Mouse (Mus musculus): ENCODE measurements around the gene Thada. TPM values are rescaled to one million over a fixed set of nuclear protein-coding genes. Genes with fewer than 3 reads are reported as not detected.

Gene Thada
- polyA plus RNA-seq, 1 experiment from 2014 or later = 7.6 TPM

DNA sequence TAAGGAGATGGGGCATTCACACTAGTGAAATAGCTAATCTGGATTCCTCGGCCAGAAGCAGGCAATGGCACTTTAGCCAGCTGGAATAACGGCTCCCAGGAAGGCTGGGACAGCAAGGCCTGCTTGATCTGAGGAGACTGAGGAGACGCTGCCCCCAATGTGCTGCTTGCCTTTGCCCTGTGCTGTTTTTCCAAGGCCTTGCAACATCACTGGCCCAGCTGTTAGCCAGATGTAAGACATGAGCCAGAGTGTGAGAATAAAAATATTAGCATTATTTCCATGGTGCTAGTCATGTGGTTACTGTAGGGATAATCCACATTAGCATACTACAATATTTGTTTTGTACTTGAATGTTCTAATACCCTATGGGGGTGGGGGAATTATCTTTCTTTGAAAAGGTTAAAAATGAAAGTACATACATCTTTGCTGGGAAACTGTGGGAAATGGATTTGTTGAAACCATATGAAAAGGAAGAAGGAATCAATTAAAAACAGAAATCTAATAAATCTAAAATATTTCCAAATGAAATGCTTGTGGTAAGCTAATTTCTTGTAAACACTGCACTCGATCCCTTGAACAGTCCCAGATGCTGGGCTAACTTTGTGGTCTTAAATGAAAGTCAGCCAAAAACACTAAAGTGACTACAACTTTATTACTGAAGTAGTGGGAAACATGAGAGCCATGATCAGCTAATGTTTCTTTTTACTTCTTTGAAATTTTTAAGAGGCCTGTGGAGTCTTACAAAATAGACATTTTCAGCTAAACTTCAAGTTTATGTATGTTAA, 43.8 kb downstream of the Thada start:
- Histone ChIP-seq H3K36me3 (ENCODE audit: control insufficient read depth, insufficient read depth, low read length) (peaks cover 11% of the 10 kb centered on the region), H3K27ac (ENCODE audit: low read depth, low read length) (no peak overlapping the region), H3K4me2 (no peak overlapping the region), H3K27me3 (ENCODE audit: control insufficient read depth, insufficient read depth, low read length) (no peaks in the 10 kb centered on the region), H3K4me3 (ENCODE audit: low read depth, low read length) (no peak overlapping the region), H3K4me1 (ENCODE audit: control insufficient read depth, insufficient read depth, low read length) (no peaks in the 10 kb centered on the region), H3K9me3 (ENCODE audit: control insufficient read depth, low read length) (no peaks in the 10 kb centered on the region), H3K9ac (ENCODE audit: low read length) (no peak overlapping the region)
- ATAC-seq (ENCODE audit: low FRiP score) (no peak), DNase-seq (ENCODE audit: low spot score, missing footprints) (no peak)
- WGBS = 84% methylated on average over 4 of the region's 4 CpGs

- ATAC-seq (ENCODE audit: low FRiP score) (no peak), DNase-seq (ENCODE audit: low spot score, missing footprints) (no peak)
- Histone ChIP-seq H3K4me1 (ENCODE audit: control insufficient read depth, insufficient read depth, low read length) (no peaks in the 10 kb centered on the region), H3K4me3 (ENCODE audit: low read depth, low read length) (no peak overlapping the region), H3K27me3 (ENCODE audit: control insufficient read depth, insufficient read depth, low read length) (no peaks in the 10 kb centered on the region), H3K27ac (ENCODE audit: low read depth, low read length) (no peak overlapping the region), H3K9ac (ENCODE audit: low read length) (no peak overlapping the region), H3K36me3 (ENCODE audit: control insufficient read depth, insufficient read depth, low read length) (peaks cover 8% of the 10 kb centered on the region), H3K4me2 (no peak overlapping the region), H3K9me3 (ENCODE audit: control insufficient read depth, low read length) (no peaks in the 10 kb centered on the region)
- WGBS = 97% methylated on average over 4 of the region's 4 CpGs
Measured at GRCm38 (mm10) chr17:84421042-84421441, 45.0 kb downstream of the Thada start.

- H3K4me2 ChIP-seq = no peak overlapping the region
- WGBS = 82% methylated on average over 3 of the region's 3 CpGs
- H3K9ac ChIP-seq (ENCODE audit: low read length) = no peak overlapping the region
- H3K4me1 ChIP-seq (ENCODE audit: control insufficient read depth, insufficient read depth, low read length) = no peaks in the 10 kb centered on the region
- peaks cover 8% of the 10 kb centered on the region for H3K36me3 ChIP-seq (ENCODE audit: control insufficient read depth, insufficient read depth, low read length)
- H3K27me3 ChIP-seq (ENCODE audit: control insufficient read depth, insufficient read depth, low read length) = no peaks in the 10 kb centered on the region
- H3K9me3 ChIP-seq (ENCODE audit: control insufficient read depth, low read length) = no peaks in the 10 kb centered on the region
- H3K27ac ChIP-seq (ENCODE audit: low read depth, low read length) = no peak overlapping the region
- ATAC-seq (ENCODE audit: low FRiP score) (no peak), DNase-seq (ENCODE audit: low spot score, missing footprints) (no peak)
- no peak overlapping the region for H3K4me3 ChIP-seq (ENCODE audit: low read depth, low read length)
Measured at GRCm38 (mm10) chr17:84420276-84420639, 45.7 kb downstream of the Thada start.

DNA sequence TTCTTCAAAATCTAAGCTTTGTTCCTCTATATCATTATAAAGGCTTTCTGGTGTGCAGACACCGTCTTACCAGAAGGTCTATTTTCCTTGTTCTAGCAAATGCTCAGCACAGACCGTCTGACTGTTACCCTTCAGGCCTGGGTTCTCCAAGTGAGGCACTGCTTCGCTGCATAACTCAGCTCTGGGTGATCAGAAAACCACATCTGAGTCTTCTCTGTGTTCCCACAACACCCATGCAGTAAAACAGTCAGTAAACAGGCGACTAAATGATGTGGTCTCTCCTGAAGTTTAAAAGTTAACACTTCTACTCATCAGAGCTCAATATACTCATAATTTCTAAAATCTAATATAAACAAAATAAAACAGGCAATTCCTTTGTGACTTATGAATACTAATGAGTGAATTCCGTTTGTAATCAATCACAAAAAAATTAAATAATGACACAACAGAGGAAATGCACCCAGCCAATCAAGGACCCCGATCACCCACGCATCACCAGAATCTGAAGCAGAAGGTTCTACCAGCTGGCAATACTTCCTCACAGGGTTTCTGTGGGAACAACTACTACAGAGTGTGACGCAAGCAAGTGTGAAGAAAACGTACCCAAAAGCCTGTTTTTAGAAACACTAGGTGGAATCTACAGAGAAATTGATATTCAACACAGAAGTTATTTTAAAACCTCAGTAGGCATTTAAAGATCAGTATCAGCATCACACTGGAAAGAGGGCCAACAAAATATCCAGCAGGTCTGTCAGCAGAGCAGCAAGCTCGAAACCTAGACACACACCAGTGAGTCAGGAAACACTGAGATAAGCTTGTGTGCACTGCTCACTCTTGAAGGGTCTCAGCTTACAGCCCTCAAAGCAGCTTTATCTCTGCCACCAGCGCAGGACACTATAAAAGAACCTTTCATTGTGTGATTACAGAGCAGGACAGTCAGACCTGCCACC, 46.4 kb downstream of the Thada start:
- 82% methylated on average over 11 of the region's 11 CpGs for WGBS
- Histone ChIP-seq H3K9me3 (ENCODE audit: control insufficient read depth, low read length) (no peaks in the 10 kb centered on the region), H3K27me3 (ENCODE audit: control insufficient read depth, insufficient read depth, low read length) (no peaks in the 10 kb centered on the region), H3K9ac (ENCODE audit: low read length) (no peak overlapping the region), H3K36me3 (ENCODE audit: control insufficient read depth, insufficient read depth, low read length) (peaks cover 8% of the 10 kb centered on the region), H3K4me3 (ENCODE audit: low read depth, low read length) (no peak overlapping the region), H3K4me2 (no peak overlapping the region), H3K27ac (ENCODE audit: low read depth, low read length) (no peak overlapping the region), H3K4me1 (ENCODE audit: control insufficient read depth, insufficient read depth, low read length) (no peaks in the 10 kb centered on the region)
- no peak for ATAC-seq (ENCODE audit: low FRiP score)
- DNase-seq (ENCODE audit: low spot score, missing footprints) = no peak

- Histone ChIP-seq H3K4me1 (ENCODE audit: control insufficient read depth, insufficient read depth, low read length) (no peaks in the 10 kb centered on the region), H3K4me2 (no peak overlapping the region), H3K36me3 (ENCODE audit: control insufficient read depth, insufficient read depth, low read length) (peaks cover 4% of the 10 kb centered on the region; the same call in 1 of the 2 replicates), H3K27me3 (ENCODE audit: control insufficient read depth, insufficient read depth, low read length) (no peaks in the 10 kb centered on the region), H3K4me3 (ENCODE audit: low read depth, low read length) (no peak overlapping the region), H3K9ac (ENCODE audit: low read length) (no peak overlapping the region), H3K9me3 (ENCODE audit: control insufficient read depth, low read length) (no peaks in the 10 kb centered on the region), H3K27ac (ENCODE audit: low read depth, low read length) (no peak overlapping the region)
- WGBS = 87% methylated on average over 3 of the region's 3 CpGs
- DNase-seq (ENCODE audit: low spot score, missing footprints) (no peak), ATAC-seq (ENCODE audit: low FRiP score) (no peak)
Measured at GRCm38 (mm10) chr17:84415936-84416335, 50.1 kb downstream of the Thada start.

GRCm38 (mm10) chr17:84408731-84409130, 57.3 kb downstream of the Thada start:
- DNase-seq (ENCODE audit: low spot score, missing footprints) (no peak), ATAC-seq (ENCODE audit: low FRiP score) (no peak)
- H3K36me3 ChIP-seq (ENCODE audit: control insufficient read depth, insufficient read depth, low read length) = no peaks in the 10 kb centered on the region
- 92% methylated on average over 1 of the region's 1 CpGs for WGBS
- H3K27ac ChIP-seq (ENCODE audit: low read depth, low read length) = no peak overlapping the region
- no peaks in the 10 kb centered on the region for H3K9me3 ChIP-seq (ENCODE audit: control insufficient read depth, low read length)
- H3K4me1 ChIP-seq (ENCODE audit: control insufficient read depth, insufficient read depth, low read length) = no peaks in the 10 kb centered on the region
- no peak overlapping the region for H3K9ac ChIP-seq (ENCODE audit: low read length)
- H3K27me3 ChIP-seq (ENCODE audit: control insufficient read depth, insufficient read depth, low read length) = no peaks in the 10 kb centered on the region
- no peak overlapping the region for H3K4me2 ChIP-seq
- H3K4me3 ChIP-seq (ENCODE audit: low read depth, low read length) = no peak overlapping the region

GRCm38 (mm10) chr17:84405616-84406015, 60.4 kb downstream of the Thada start:
- no peak overlapping the region for H3K27ac ChIP-seq (ENCODE audit: low read depth, low read length)
- no peaks in the 10 kb centered on the region for H3K9me3 ChIP-seq (ENCODE audit: control insufficient read depth, low read length)
- DNase-seq (ENCODE audit: low spot score, missing footprints) (no peak), ATAC-seq (ENCODE audit: low FRiP score) (no peak)
- no peak overlapping the region for H3K4me2 ChIP-seq
- no peak overlapping the region for H3K9ac ChIP-seq (ENCODE audit: low read length)
- WGBS = 92% methylated on average over 6 of the region's 6 CpGs
- no peaks in the 10 kb centered on the region for H3K36me3 ChIP-seq (ENCODE audit: control insufficient read depth, insufficient read depth, low read length)
- H3K4me3 ChIP-seq (ENCODE audit: low read depth, low read length) = no peak overlapping the region
- no peaks in the 10 kb centered on the region for H3K27me3 ChIP-seq (ENCODE audit: control insufficient read depth, insufficient read depth, low read length)
- H3K4me1 ChIP-seq (ENCODE audit: control insufficient read depth, insufficient read depth, low read length) = no peaks in the 10 kb centered on the region

DNA sequence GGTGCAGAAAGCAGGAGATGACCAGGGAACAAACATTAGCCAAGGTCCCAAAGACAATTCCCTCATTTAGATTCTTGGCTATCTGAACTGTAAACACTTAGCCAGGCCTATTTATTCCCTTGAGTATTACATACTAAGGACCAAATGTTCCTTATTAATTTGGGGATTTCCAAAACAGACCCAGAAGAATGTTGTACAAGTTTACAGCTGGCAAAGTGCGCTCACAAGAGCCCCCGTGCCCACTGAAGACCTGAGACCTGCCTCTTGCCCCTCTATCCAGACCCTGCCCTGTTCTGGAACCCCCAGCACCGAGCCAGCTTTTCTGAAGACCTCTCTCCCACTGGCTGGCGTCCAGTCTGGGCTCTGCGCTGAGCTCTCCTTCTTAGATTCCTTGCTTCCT, 64.2 kb downstream of the Thada start:
- H3K27me3 ChIP-seq (ENCODE audit: control insufficient read depth, insufficient read depth, low read length) = no peaks in the 10 kb centered on the region
- ATAC-seq (ENCODE audit: low FRiP score) (no peak), DNase-seq (ENCODE audit: low spot score, missing footprints) (no peak)
- no peak overlapping the region for H3K4me3 ChIP-seq (ENCODE audit: low read depth, low read length)
- no peaks in the 10 kb centered on the region for H3K9me3 ChIP-seq (ENCODE audit: control insufficient read depth, low read length)
- no peak overlapping the region for H3K27ac ChIP-seq (ENCODE audit: low read depth, low read length)
- H3K36me3 ChIP-seq (ENCODE audit: control insufficient read depth, insufficient read depth, low read length) = no peaks in the 10 kb centered on the region
- H3K4me2 ChIP-seq = no peak overlapping the region
- H3K9ac ChIP-seq (ENCODE audit: low read length) = no peak overlapping the region
- 92% methylated on average over 5 of the region's 5 CpGs for WGBS
- no peaks in the 10 kb centered on the region for H3K4me1 ChIP-seq (ENCODE audit: control insufficient read depth, insufficient read depth, low read length)

DNA sequence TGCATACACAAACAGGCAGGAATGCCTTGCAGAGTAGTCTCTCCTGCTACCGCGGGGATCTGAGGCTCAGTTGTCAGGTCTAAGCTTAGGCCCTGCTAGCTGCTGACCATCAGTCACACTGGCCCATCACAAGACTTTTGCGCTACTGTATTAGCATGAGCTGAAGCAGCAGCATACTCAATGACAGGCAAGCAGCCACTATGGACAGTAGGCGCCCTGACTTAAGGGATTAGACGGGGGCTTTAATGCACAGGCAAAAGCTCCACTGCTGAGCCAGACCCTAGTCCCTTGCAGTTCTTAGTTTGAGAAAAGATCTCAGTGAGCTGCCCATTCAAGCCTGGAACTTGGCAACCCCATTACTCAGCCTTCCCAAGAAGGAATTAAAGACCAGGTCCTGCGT, 66.6 kb downstream of the Thada start:
- DNase-seq (ENCODE audit: low spot score, missing footprints) = no peak
- no peaks in the 10 kb centered on the region for H3K4me1 ChIP-seq (ENCODE audit: control insufficient read depth, insufficient read depth, low read length)
- H3K27me3 ChIP-seq (ENCODE audit: control insufficient read depth, insufficient read depth, low read length) = no peaks in the 10 kb centered on the region
- no peak overlapping the region for H3K4me3 ChIP-seq (ENCODE audit: low read depth, low read length)
- no peaks in the 10 kb centered on the region for H3K36me3 ChIP-seq (ENCODE audit: control insufficient read depth, insufficient read depth, low read length)
- H3K9ac ChIP-seq (ENCODE audit: low read length) = no peak overlapping the region
- WGBS = 88% methylated on average over 6 of the region's 6 CpGs
- H3K4me2 ChIP-seq = no peak overlapping the region
- no peak overlapping the region for H3K27ac ChIP-seq (ENCODE audit: low read depth, low read length)
- ATAC-seq (ENCODE audit: low FRiP score) = no peak
- no peaks in the 10 kb centered on the region for H3K9me3 ChIP-seq (ENCODE audit: control insufficient read depth, low read length)

Data from midbrain, embryonic 11.5 days (tissue).